Mouse (Mus musculus) right cerebral cortex, adult 2 months (tissue): Measurements from ENCODE around the gene Tmem121.
"Not testable (repeated sequence)": the region's sequence is repeated elsewhere in the genome, so short reads cannot be mapped to it uniquely, and the experiment has no call there.

Experiments
- DNase-seq, 2 experiments: peaks; one replicate each; pipeline ENCODE4 v3.0.0; 2021 to 2022; ENCODE audit warnings: low spot score in 2 of 2

Tmem121 gene

DNA sequence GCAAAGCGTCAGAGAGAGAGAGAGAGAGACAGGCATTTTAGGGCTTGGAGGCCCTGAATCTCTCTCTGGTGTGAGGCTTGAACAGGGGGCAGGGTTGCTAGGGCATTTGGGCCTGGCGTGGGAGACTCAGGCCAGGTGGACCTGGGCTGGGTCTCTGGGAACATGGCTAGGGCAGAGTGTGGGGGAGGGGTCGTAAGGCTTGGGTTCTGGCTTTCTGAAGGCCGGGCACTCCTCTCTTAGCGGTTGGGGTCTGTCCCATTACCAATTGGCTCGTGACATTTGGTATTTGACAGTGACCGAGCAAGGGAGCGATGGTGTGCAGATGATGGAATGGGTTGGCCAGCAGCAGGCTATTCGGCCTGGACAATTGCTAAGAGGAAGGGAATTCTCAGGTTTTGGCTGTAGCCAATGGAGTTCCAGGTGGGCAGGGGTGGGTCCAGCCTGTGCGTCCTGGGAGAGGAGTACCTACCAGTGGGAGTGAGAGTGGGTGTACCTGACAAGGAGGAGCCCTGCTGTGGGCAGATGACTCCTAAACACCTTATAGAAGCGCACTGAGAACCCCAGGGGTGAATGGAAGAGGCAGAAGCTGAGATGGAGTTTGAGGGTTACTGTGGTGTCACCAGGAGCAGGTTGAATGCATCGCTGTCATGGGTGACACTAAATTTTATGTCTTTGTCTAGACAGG is 738 bp downstream of the Tmem121 start:
- no peak for DNase-seq

DNA sequence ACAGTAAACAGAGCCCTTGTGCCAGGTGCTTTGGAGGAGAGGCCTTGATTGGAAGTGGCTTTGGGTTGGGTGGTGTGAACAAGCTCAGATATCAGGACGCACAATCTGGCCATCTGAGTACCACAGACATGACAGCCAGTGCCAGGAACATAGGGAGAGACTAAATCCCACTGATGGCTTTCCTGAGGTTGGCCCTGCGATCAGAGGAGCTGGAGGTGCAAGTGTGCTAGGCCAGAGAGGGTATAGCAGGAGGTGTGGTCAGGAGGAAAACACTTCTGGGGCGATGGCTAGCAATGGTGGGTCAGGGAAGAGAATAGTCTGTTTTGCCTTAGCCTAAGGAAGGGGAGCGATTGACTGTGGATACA is 1.3 kb downstream of the Tmem121 start:
- no peak for DNase-seq

DNA sequence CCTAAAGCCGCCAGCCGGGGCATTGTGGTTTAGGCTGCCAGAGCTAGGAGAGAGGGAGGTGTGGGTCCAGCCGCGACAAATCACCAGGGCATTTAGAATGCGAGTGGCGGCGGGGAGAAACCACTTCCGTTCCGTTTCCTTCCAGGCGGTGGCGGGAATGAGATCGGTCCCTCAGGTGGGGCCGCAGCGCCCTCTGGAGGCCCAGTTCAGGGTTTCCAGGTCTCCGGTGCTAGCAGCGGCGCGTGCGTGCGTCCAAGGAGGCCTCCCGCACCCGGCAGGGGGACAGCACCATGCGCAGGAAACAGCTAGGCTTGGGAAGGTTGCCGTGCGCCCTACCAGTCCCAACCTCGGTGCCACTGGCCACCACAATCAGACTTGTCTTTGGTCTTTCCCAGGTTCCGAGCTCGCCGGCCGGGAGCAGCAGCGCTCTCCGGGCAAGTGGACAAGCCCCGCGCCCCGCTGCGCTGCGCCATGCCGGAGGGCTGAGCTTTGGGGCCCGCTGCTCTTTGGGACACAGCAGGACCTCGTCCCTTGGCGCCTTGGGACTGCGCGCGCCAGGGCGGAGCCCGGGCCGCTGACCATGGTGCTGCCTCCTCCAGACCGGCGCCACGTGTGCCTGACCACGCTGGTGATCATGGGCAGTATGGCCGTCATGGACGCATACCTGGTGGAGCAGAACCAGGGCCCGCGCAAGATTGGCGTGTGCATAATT is 2.0 kb downstream of the Tmem121 start:
- DNase-seq, result peak; percentile 93 to 96

DNA sequence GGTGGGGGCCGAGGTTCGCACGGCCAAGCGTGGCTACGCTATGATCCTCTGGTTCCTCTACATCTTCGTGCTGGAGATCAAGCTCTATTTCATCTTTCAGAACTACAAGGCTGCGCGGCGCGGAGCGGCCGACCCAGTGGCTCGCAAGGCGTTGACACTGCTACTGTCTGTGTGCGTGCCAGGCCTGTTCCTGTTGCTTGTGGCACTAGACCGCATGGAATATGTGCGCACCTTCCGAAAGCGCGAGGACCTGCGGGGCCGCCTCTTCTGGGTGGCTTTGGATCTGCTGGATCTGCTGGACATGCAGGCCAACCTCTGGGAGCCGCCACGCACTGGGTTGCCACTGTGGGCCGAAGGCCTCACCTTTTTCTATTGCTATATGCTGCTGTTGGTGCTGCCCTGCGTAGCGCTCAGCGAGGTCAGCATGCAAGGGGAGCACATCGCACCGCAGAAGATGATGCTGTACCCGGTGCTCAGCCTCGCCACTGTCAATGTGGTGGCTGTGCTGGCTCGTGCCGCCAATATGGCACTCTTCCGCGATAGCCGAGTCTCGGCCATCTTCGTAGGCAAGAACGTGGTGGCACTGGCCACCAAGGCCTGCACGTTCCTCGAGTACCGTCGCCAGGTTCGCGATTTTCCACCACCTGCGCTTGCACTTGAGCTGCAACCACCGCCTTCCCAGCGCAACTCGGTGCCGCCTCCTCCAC is 2.8 kb downstream of the Tmem121 start:
- no peak for DNase-seq

DNA sequence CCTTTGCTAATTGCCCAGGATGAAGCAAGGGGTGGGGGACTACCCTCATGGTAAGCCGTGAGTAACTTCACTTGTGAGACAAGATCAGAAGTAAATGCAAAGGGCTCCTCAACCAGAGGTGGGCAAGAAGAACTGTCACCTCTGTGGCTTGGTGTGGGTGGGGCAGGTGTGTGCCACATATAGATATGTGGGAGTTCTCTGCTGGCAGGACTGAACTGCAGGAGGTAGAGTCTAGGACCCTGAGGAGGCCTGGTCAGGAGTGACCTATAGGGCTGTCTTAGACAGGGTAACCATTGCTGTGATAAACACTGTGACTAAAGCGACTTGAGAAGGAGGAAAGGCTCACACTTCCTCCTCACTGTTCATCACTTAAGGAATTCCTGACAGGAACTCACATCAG is 7.7 kb downstream of the Tmem121 start:
- no peak for DNase-seq

DNA sequence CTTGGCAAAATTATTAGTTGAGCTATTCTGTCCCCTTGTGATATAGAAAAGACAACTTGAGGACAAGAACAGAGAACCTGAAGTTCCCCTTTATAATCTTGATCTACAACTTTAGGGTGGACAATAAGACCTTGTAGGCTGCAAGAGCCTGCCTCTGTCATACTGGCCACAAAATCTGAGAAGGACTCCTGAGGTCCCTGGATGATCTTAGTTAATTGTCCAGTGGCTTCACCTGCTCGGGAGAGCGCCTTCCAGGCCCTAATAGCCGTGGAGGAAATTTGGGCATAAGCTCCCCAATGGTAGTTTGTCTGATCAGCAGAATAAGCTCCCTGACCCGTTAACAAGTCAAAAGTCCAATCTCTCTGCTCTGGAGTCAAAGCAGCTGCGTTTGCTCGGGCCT is 13.4 kb downstream of the Tmem121 start:
- not testable (repeated sequence) for DNase-seq

DNA sequence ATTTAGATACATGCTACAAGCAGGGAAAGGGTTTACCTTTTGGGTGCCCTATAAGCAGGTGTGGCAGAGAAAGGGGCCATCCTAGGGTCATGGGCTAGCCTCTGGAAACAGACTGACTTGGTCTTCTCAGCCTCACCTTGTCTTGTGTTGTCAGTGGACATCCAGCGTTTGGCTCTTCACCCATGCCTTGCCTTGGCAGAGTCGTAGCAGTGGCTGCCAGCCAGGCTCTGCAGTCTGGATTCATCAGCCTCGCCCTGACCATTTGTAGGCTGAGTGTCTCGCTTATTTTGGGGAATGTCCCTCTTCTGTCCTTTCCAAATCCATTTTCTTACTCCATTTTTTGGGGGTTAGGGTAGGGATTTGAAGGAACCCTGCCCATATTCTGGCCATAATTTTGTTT is 15.6 kb downstream of the Tmem121 start:
- DNase-seq, result no peak

DNA sequence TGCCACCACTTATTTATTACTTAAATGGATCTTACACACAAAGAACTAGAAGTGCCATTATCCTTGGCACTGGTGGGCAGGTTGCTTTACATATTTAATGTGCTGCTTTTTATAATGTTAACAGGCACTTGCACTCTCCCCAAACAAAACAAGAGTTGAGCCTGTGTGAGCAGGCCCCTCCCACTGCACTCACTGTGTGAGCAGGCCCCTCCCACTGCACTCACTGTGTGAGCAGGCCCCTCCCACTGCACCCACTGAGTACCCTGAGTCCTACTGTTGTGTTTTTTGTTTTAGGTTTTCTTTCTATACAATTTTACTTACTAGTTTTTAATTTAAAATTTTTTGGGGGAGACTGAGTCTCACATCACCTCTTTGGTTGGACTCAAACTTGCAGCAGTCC is 16.3 kb downstream of the Tmem121 start:
- DNase-seq, result no peak

DNA sequence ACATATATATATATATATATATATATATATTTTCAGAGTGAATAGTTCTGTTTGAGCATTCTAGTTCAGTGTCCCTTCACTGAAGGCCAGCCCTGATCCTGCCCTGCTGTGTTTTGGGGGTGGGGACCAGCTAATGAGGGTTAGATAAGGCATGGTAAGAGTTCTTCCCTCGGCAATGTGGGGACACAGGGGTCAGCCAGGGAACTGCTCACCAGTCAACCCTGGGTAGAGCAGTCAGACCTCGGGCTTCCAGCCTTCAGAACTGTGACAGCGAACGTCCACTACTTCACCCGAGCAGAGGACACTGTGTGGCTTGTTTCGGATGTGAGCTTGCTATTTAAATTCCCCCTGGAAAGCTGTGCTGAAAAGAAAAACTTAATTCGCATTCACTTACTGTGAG is 17.8 kb downstream of the Tmem121 start:
- DNase-seq, result no peak

DNA sequence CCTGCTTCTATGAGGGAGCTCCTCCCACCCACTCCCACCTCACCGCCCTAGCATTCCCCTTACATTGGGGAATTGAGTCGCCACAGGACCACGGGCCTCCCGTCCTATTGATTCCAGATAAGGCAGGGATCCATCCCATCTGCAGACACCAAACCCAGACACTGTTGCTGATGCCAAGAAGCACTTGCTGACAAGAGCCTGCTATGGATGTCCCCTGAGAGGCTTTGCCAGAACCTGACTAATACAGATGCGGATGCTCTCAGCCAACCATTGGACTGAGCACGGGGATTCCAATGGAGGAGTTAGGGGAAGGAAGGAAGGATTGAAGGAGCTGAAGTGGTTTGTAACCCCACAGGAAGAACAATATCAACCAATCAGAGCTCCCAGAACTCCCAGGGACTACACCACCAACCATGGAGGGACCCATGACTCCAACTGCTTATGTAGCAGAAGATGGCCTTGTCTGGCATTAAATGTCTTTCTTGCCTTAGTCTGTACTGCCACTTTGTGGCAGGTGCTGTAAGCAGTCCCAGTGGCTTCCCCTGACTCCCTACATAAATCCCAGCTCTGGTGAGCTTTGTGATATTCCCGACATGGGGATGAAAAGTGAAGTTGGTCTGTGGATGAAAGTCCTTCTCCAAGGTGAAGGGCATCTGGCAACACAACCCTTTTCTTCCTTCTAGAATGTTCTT is 19.7 kb downstream of the Tmem121 start:
- DNase-seq, result no peak

DNA sequence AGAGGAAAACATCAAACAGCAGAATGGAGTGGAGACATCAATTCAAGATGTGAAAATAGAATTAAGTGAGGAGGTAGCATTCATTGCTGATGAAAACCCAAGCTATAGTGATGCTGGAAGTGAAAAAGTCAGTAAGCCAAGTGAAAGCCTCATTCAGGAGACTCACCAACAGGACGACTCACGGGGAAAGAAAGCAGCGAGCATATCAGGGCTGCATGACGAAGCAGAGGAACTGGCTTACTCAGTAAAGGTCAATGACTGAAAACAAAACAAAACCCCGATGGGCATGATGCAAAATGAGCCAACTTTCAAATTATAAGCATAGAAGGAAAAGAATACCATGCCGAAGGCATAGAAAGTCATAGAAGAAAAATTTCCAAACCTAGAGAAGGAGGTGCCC is 22.0 kb downstream of the Tmem121 start:
- no peak for DNase-seq

DNA sequence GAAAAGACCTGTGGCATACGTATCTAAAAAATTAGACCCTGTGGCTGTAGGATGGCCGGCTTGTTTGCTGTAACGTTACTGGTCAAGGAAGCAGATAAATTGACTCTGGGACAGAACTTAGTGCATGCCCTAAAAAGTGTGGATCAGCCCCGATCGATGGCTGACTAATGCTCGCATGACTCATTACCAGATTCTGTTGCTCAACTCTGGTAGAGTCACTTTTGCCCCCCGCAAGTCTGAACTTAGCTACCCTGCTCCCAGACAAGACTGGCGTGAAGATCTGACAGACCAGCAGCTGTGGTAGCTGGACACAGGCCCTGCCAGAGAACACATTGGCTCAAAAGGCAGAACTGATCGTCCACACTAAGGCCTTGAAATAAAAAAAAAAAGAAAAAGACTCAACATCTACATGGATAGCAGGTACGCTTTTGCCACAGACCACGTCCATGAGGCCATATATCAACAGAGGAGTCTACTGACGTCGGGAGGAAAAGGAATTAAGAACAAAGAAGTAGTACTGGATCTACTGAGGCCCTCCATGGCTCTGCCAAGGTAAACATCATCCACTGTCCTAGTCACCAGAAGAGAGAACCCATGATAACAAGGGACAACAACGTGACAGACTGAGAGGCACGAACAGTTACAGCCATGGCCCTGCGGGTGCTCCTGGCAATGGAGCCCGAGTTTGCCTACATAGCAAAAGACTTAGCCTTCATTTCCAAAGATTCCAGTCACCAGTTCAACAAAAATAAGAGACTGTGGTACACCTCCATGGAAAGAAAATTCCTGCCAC is 25.1 kb downstream of the Tmem121 start:
- DNase-seq, result no peak

DNA sequence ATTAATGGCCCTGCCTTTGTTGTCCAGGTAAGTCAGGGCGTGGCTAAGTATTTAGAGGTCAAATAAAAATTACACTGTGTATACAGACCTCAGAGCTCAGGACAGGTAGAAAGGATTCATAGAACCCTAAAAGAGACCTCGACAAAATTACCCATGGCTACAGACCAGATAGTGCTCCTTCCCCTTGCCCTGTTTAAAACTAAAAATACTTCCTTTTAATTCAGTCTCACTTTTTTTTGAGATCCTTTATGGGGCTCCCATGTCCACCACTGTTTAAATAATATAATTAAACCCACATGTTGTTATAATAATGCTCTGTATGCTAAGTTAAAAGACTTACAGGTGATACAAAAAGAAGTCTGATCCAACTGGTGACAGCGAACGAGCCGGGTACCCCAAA is 26.0 kb downstream of the Tmem121 start:
- DNase-seq, result no peak

DNA sequence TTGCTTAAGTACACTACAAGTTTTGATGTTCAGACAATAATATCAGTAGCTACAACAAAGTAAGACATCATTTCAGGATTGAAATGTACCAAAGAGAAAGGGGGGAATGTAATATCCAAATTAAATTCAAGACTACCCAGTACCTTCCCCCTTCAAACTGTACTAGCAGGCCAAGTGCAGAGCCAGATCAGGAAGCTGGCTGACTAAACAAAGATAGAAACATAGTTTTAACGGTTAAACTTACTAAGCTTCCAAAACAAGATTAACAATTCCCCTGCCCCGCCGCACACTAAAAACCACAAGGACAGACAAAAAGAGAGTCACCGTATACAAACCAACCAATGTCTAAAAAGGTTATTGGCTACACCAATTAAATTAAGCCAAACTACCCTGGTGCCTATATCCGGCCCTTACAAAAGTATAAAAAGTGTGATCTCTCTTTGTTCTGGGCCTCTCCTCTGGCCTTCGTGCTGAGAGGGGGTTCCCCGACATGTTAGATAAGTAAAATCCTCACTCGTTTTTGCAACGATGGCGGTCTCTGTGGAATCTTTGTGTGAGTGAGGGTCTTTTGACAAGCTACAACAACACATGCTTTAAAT is 26.7 kb downstream of the Tmem121 start:
- no peak for DNase-seq

DNA sequence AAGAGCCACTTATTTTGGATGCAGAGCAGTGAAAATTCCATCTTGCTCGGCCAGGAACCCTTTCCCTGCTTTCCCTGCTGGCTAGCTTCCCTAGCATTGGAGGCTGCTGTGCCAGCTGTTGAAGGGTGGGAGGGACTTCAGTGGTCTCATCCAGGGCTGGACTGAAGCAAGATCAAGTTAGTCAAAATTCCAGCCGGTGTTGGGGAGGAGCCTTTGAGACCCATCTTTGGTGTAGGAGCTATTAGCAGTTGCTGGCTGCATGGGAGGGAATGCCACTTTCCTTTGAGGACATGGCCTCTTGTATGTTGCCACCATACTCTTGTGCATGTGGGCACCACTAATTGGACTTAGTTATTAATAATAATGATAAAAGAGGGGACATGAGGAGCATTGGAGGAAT is 27.5 kb downstream of the Tmem121 start:
- no peak for DNase-seq

DNA sequence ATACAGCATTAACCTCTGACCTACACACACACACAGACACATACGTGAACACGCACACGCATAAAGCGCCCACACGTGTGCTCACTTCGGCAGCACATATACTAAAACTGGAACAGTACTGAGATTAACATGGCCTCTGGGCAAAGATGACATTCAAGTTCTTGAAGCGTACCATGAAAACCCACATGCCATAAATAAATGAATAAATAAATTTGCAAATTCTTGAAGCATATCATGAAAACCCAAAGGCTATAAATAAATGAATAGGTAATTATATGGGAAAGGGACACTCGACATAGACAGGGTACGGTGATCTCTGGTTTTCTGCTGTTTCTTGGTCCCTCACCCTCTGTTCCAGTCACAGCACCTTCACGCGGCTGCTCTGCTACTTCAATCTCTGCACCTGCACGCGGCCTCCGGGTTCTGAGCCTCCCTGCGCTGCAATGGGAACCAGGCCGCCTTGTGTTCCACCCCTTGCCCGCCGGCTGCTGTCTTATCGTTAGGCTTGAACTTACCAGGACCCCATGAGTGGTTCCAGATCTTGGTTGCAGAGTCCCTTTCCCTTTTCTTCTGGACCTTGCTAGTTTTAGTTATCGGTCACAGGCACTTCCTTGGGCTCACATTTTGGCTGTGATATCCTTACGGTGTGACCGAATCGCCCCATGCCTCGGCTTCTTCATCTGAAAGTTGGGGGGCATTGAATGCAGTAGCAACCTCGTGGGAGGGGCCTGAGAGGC is 28.5 kb downstream of the Tmem121 start:
- no peak for DNase-seq

DNA sequence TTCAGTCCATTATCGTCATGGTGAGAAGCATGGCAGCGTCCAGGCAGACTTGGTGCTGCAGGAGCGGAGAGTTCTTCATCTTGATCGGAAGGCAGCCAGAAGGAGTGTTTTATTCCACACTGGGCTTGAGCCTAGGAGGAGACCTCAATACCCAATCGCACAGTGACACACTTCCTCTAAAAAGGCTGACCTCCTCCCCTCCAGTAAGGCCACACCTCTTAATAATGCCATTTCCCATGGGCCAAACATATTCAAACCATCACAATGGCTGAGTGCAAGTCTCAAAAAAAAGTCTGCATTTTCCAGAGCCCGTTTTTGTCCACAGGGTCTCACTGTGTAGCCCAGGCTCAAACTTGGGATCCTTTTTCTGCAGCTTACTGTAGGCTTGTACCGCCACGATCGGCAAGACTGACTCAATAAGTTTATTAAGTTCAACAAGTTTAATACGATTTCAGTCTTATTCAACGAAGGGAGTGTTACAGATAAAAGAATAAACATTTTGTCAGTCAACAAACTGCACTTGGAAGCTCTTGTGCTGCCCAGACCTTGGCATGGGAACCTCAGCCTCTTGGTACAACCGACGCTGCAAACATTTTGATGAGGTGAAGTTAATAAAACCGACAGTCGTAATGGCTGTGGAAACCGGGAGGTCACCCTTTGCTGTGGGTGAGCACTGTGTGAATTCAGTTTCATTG is 29.4 kb downstream of the Tmem121 start:
- DNase-seq, result no peak

DNA sequence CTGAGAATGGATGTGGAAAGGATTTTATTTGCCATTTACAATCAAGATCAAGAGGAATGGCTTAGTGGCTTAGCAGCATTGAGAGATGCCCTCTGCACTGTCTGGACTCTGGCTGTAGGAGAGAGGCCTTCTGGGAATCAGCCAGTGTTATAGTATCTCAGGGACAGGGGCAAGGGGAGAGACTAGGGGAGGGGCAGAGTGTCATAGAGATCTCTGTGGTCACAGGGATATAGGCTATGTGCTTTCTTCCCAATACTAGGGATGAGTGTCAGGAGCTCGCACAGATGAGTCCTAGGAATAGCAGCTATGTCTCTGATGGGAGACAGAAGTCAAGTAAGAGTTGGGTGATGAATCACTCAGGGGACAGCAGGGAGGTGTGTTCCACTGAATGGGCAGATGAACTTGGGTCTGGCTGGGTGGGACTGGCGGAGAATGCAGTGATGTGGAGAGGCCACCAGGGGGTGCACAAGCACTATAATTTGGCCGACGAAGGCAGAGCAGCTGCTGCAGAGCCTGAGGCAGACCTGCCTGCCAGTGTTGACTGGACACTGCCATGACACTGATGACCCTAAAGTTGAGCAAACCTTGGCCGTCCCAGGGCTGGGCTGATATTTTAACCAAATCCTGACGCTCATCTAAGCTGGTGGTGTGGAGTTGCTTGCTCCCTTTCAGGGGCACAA is 30.1 kb downstream of the Tmem121 start:
- peak; percentile 60 to 63 for DNase-seq
